Mouse (Mus musculus) kidney, embryonic 16.5 days (tissue): Measurements from ENCODE around the gene H2-DMa. TPM values are rescaled to one million over a fixed set of nuclear protein-coding genes. Genes with fewer than 3 reads are reported as not detected.
"Not testable (repeated sequence)": the region's sequence is repeated elsewhere in the genome, so short reads cannot be mapped to it uniquely, and the experiment has no call there.

Source experiments
- ATAC-seq: fragments of 200-750 bp; cut with Nextera tagmentation; 2 replicates; pipeline ENCODE4 v1.8.0; 2017; ENCODE audit warnings: moderate TSS enrichment; ENCODE audit not compliant: low FRiP score, low TSS enrichment
- H3K27ac ChIP-seq: fragments of 300-500 bp; sonication (generic); 2 replicates; pipeline ENCODE4 v1.5.1; 2014; ENCODE audit warnings: low read length
- H3K27me3 ChIP-seq: fragments of 300-500 bp; sonication (generic); 2 replicates; pipeline ENCODE4 v1.6.1; 2014; ENCODE audit warnings: low read length, control low read depth, mixed read lengths; ENCODE audit not compliant: insufficient read depth
- H3K36me3 ChIP-seq: fragments of 300-500 bp; sonication (generic); 2 replicates; pipeline ENCODE4 v1.6.1; 2014; ENCODE audit warnings: low read length, control low read depth, mixed read lengths; ENCODE audit not compliant: insufficient read depth
- H3K4me1 ChIP-seq: fragments of 300-500 bp; sonication (generic); 2 replicates; pipeline ENCODE4 v1.6.1; 2014; ENCODE audit warnings: low read length, control low read depth, mixed read lengths; ENCODE audit not compliant: insufficient read depth
- H3K4me2 ChIP-seq: fragments of 300-500 bp; sonication (generic); replicated peaks from 2 replicates; pipeline ENCODE4 v1.6.1; 2014; ENCODE audit warnings: low read depth, low read length
- H3K4me3 ChIP-seq: fragments of 300-500 bp; sonication (generic); 2 replicates; pipeline ENCODE4 v1.5.1; 2014; ENCODE audit warnings: mild to moderate bottlenecking, low read length
- H3K9ac ChIP-seq: fragments of 300-500 bp; sonication (generic); replicated peaks from 2 replicates; pipeline ENCODE4 v1.6.1; 2014; ENCODE audit warnings: low read length
- H3K9me3 ChIP-seq: fragments of 300-500 bp; sonication (generic); 2 replicates; pipeline ENCODE4 v1.6.1; 2016; ENCODE audit warnings: low read length, control low read depth
- WGBS: fragments of 180-500 bp; shearing (Covaris S2); extraction: QIAGEN DNeasy Blood & Tissue Kit; methylation state at CpG from one replicate; pipeline ENCODE4 v1.1.7; 2014; 5-methylcytosine and 5-hydroxymethylcytosine counted together
- polyA plus RNA-seq: library from polyadenylated mRNA; unstranded; fragments of >200 nt; fragmentation: Nextera tagmentation; extraction: Ambion mirVana; gene quantifications from 2 replicates; pipeline ENCODE4 v1.2.1, GENCODE M21; 2015

The H2-DMa gene
- polyA plus RNA-seq, 1 experiment from 2014 or later: 19.0 TPM

- H3K9me3 ChIP-seq: no peaks in the 10 kb centered on the region
- peaks cover 18% of the 10 kb centered on the region for H3K27me3 ChIP-seq
- no peaks in the 10 kb centered on the region for H3K36me3 ChIP-seq
- 72% methylated on average over 4 of the region's 4 CpGs for WGBS
- no peak overlapping the region for H3K27ac ChIP-seq
- peaks cover 17% of the 10 kb centered on the region; the same call in 1 of the 2 replicates for H3K4me1 ChIP-seq
- ATAC-seq: no peak
- H3K4me3 ChIP-seq: no peak overlapping the region
- no peak overlapping the region for H3K9ac ChIP-seq
- no peak overlapping the region for H3K4me2 ChIP-seq
These were observed 22.1 kb downstream of the H2-DMa start for GRCm38 (mm10) chr17:34141448-34141847.

GRCm38 (mm10) chr17:34142456-34143010 is 23.2 kb downstream of the H2-DMa start:
- H3K9me3 ChIP-seq: no peaks in the 10 kb centered on the region
- H3K36me3 ChIP-seq: no peaks in the 10 kb centered on the region
- peaks cover 17% of the 10 kb centered on the region; the same call in 1 of the 2 replicates for H3K4me1 ChIP-seq
- no peak overlapping the region for H3K4me3 ChIP-seq
- 79% methylated on average over 7 of the region's 7 CpGs for WGBS
- H3K4me2 ChIP-seq: 0 out of 2 replicates have a peak overlapping the region, but pooled peaks have one; percentile 29
- 0 out of 2 replicates have a peak, but pooled peaks have one; percentile 25 for ATAC-seq
- H3K27me3 ChIP-seq: peaks cover 15% of the 10 kb centered on the region
- H3K27ac ChIP-seq: 0 out of 2 replicates have a peak overlapping the region, but pooled peaks have one; percentile 20
- H3K9ac ChIP-seq: no peak overlapping the region

GRCm38 (mm10) chr17:34143033-34143432 is 23.7 kb downstream of the H2-DMa start, which contains the start of gene H2-DMb2:
Gene H2-DMb2 (plus strand): TSS chr17:34143307.
- peak; percentile 74 for ATAC-seq
- no peak within 1 kb of the TSS for H3K9ac ChIP-seq

GRCm38 (mm10) chr17:34143461-34143860 is 24.1 kb downstream of the H2-DMa start:
- Histone ChIP-seq H3K36me3 (no peaks in the 10 kb centered on the region), H3K4me2 (peak overlapping the region; percentile 29; the same call in 1 of the 2 replicates), H3K9me3 (no peaks in the 10 kb centered on the region), H3K9ac (no peak overlapping the region), H3K27me3 (peaks cover 12% of the 10 kb centered on the region), H3K27ac (no peak overlapping the region), H3K4me1 (peaks cover 17% of the 10 kb centered on the region; the same call in 1 of the 2 replicates), H3K4me3 (no peak overlapping the region)
- 55% methylated on average over 5 of the region's 5 CpGs for WGBS
- no peak for ATAC-seq

More at GRCm38 (mm10) chr17:34143033-34143432, 23.7 kb downstream of the H2-DMa start, which contains the start of gene H2-DMb2:
- 12% methylated on average over 7 of the region's 7 CpGs for WGBS
- no peak within 1 kb of the TSS for H3K4me3 ChIP-seq
- peaks cover 17% of the 10 kb centered on the region; the same call in 1 of the 2 replicates for H3K4me1 ChIP-seq
- H3K27ac ChIP-seq: 0 out of 2 replicates have a peak within 1 kb of the TSS, but pooled peaks have one; percentile 20
- no peaks in the 10 kb centered on the region for H3K36me3 ChIP-seq
- H3K27me3 ChIP-seq: peaks cover 15% of the 10 kb centered on the region
- H3K9me3 ChIP-seq: no peaks in the 10 kb centered on the region
- H3K4me2 ChIP-seq: peak within 1 kb of the TSS; percentile 29; the same call in 1 of the 2 replicates

- not testable (repeated sequence) for H3K27me3 ChIP-seq, H3K36me3 ChIP-seq, H3K27ac ChIP-seq, H3K4me2 ChIP-seq, ATAC-seq, H3K9me3 ChIP-seq, H3K9ac ChIP-seq, H3K4me3 ChIP-seq
- 72% methylated on average over 3 of the region's 4 CpGs for WGBS
- peaks cover 13% of the 10 kb centered on the region; the same call in 1 of the 2 replicates for H3K4me1 ChIP-seq
These were observed 24.9 kb downstream of the H2-DMa start for GRCm38 (mm10) chr17:34144221-34144620.

- H3K9ac ChIP-seq: no peak overlapping the region
- H3K27ac ChIP-seq: peak overlapping the region; percentile 47; the same call in 1 of the 2 replicates
- ATAC-seq: peak; percentile 78
- no peaks in the 10 kb centered on the region for H3K36me3 ChIP-seq
- no peak overlapping the region for H3K4me3 ChIP-seq
- no peaks in the 10 kb centered on the region for H3K9me3 ChIP-seq
- peaks cover 6% of the 10 kb centered on the region; the same call in 1 of the 2 replicates for H3K4me1 ChIP-seq
- 47% methylated on average over 3 of the region's 3 CpGs for WGBS
- no peak overlapping the region for H3K4me2 ChIP-seq
- H3K27me3 ChIP-seq: 0 out of 2 replicates have a peak, but pooled peaks cover 5% of the 10 kb centered on the region
These were observed 25.6 kb downstream of the H2-DMa start for GRCm38 (mm10) chr17:34144960-34145371.

- no peaks in the 10 kb centered on the region for H3K27me3 ChIP-seq
- H3K4me2 ChIP-seq: no peak within 1 kb of the TSS
- H3K36me3 ChIP-seq: no peaks in the 10 kb centered on the region
- H3K9ac ChIP-seq: no peak within 1 kb of the TSS
- H3K27ac ChIP-seq: no peak within 1 kb of the TSS
- H3K4me3 ChIP-seq: no peak within 1 kb of the TSS
- ATAC-seq: peak; percentile 75; the same call in 1 of the 2 replicates
- WGBS: 62% methylated on average over 4 of the region's 4 CpGs
- no peaks in the 10 kb centered on the region for H3K9me3 ChIP-seq
- no peaks in the 10 kb centered on the region for H3K4me1 ChIP-seq
These were observed 33.6 kb downstream of the H2-DMa start, which contains the start of gene H2-DMb1 for GRCm38 (mm10) chr17:34152923-34153322. Gene H2-DMb1 (plus strand): TSS chr17:34153072.

GRCm38 (mm10) chr17:34155534-34155933 is 36.2 kb downstream of the H2-DMa start:
- Histone ChIP-seq H3K27ac (no peak overlapping the region), H3K36me3 (no peaks in the 10 kb centered on the region), H3K4me2 (no peak overlapping the region), H3K4me1 (no peaks in the 10 kb centered on the region), H3K27me3 (no peaks in the 10 kb centered on the region), H3K9ac (no peak overlapping the region), H3K4me3 (no peak overlapping the region), H3K9me3 (no peaks in the 10 kb centered on the region)
- 41% methylated on average over 5 of the region's 5 CpGs for WGBS
- no peak for ATAC-seq

- Histone ChIP-seq H3K27ac (no peak overlapping the region), H3K4me3 (no peak overlapping the region), H3K9ac (no peak overlapping the region), H3K27me3 (no peaks in the 10 kb centered on the region), H3K4me2 (no peak overlapping the region), H3K4me1 (no peaks in the 10 kb centered on the region), H3K9me3 (no peaks in the 10 kb centered on the region), H3K36me3 (no peaks in the 10 kb centered on the region)
- 35% methylated on average over 9 of the region's 9 CpGs for WGBS
- ATAC-seq: no peak
These were observed 45.0 kb downstream of the H2-DMa start for GRCm38 (mm10) chr17:34164202-34164895.
